Mouse (Mus musculus) liver, adult 2 months (tissue): ENCODE results near the gene Lrrn2. TPM values are rescaled to one million over a fixed set of nuclear protein-coding genes. Genes with fewer than 3 reads are reported as not detected.

Experiments
- DNase-seq: peaks from one replicate; pipeline ENCODE4 v3.0.0-alpha.2; 2011; ENCODE audit warnings: low read depth, low spot score; ENCODE audit errors: extremely low read depth
- H3K27ac ChIP-seq: fragments of 200-500 bp; replicated peaks from 2 replicates; pipeline ENCODE4 v1.5.1; 2012; ENCODE audit warnings: low read depth, mild to moderate bottlenecking, control low read depth, inconsistent platforms, low read length; ENCODE audit not compliant: insufficient read depth
- H3K27me3 ChIP-seq: fragments of 200-500 bp; 2 replicates; pipeline ENCODE4 v1.6.1; 2012; ENCODE audit warnings: mild to moderate bottlenecking, moderate library complexity, low read length, inconsistent platforms; ENCODE audit not compliant: control insufficient read depth, insufficient read depth
- H3K36me3 ChIP-seq: fragments of 200-500 bp; 2 replicates; pipeline ENCODE4 v1.6.1; 2012; ENCODE audit warnings: low read length, inconsistent platforms; ENCODE audit not compliant: control insufficient read depth, insufficient read depth
- H3K4me1 ChIP-seq: fragments of 200-500 bp; 2 replicates; pipeline ENCODE4 v1.6.1; 2011; ENCODE audit warnings: low read length; ENCODE audit not compliant: control insufficient read depth, insufficient read depth
- H3K4me3 ChIP-seq: fragments of 200-500 bp; 2 replicates; pipeline ENCODE4 v1.5.1; 2011; ENCODE audit warnings: low read depth, mild to moderate bottlenecking, control low read depth, low read length, moderate library complexity; ENCODE audit not compliant: insufficient read depth
- H3K79me2 ChIP-seq: fragments of 200-500 bp; 2 replicates; pipeline ENCODE4 v1.6.1; 2012; ENCODE audit warnings: inconsistent platforms, mild to moderate bottlenecking, low read length, moderate library complexity; ENCODE audit not compliant: control insufficient read depth, insufficient read depth
- H3K9ac ChIP-seq: fragments of 200-500 bp; 2 replicates; pipeline ENCODE4 v1.6.1; 2012; ENCODE audit warnings: low read depth, mild to moderate bottlenecking, control low read depth, inconsistent platforms, low read length
- CTCF ChIP-seq: fragments of 200-500 bp; IDR thresholded peaks from 2 replicates; pipeline ENCODE4 v1.5.1; 2011; ENCODE audit warnings: low read depth, low read length, control low read depth
- POLR2A ChIP-seq: fragments of 200-500 bp; IDR thresholded peaks from 2 replicates; pipeline ENCODE4 v1.6.1; 2011; ENCODE audit warnings: low read length, control low read depth; ENCODE audit not compliant: insufficient read depth; ENCODE audit errors: extremely low read depth
- WGBS: fragments of 180-500 bp; shearing (Covaris S2); methylation state at CpG from one replicate; pipeline ENCODE4 v1.1.7; 2018; 5-methylcytosine and 5-hydroxymethylcytosine counted together
- polyA plus RNA-seq: library from polyadenylated mRNA; depleted of rRNA; stranded (reverse); fragments of >200 nt; gene quantifications from 2 replicates; pipeline ENCODE4 v1.2.3, GENCODE M21; 2012
- total RNA-seq: library from RNA; depleted of rRNA; stranded (reverse); fragments of >200 nt; gene quantifications from 2 replicates; pipeline ENCODE4 v1.2.3, GENCODE M21; 2014

Lrrn2 gene
- total and polyA plus RNA-seq, 2 experiments: not detected

DNA sequence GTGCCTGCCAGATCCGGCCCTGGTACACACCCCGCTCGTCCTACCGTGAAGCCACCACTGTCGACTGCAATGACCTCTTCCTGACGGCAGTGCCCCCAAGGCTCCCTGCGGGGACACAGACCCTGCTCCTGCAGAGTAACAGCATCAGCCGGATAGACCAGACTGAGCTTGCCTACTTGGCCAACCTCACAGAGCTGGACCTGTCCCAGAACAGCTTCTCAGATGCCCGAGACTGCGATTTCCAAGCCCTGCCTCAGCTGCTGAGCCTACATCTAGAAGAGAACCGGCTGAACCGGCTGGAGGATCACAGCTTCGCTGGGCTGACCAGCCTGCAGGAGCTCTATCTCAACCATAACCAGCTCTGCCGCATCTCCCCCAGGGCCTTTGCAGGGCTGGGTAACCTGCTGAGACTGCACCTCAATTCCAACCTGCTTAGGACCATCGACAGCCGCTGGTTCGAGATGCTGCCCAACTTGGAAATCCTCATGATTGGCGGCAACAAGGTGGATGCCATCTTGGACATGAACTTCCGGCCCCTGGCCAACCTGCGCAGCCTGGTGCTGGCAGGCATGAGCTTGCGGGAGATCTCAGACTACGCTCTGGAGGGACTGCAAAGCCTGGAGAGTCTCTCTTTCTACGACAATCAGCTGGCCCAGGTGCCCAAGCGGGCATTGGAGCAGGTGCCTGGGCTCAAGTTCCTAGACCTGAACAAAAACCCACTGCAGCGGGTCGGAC lies 57.4 kb downstream of the Lrrn2 start:
- Histone ChIP-seq H3K4me1 (no peaks in the 10 kb centered on the region), H3K27me3 (no peaks in the 10 kb centered on the region), H3K4me3 (no peak overlapping the region), H3K79me2 (no peaks in the 10 kb centered on the region), H3K27ac (no peak overlapping the region), H3K36me3 (no peaks in the 10 kb centered on the region), H3K9ac (no peak overlapping the region)
- WGBS: 84% methylated on average over 26 of the region's 26 CpGs
- TF ChIP-seq POLR2A: no peak
- no peak for TF ChIP-seq CTCF
- DNase-seq: no peak

DNA sequence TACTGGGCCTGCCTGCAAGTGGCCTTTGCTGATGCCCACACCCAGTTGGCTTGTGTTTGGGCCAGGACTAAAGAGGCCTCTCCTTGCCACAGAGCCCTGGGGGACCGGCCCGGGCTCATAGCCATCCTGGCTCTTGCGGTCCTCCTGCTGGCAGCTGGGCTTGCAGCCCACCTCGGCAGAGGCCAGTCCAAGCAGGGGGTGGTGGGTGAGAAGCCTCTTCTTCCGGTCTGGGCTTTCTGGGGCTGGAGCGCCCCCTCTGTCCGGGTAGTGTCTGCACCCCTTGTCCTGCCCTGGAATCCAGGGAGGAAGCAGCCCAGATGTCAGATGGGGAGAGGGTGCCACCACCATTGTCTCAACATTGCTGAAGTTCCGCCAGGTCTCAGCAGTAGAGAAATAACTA lies 58.9 kb downstream of the Lrrn2 start:
- DNase-seq: no peak
- Histone ChIP-seq H3K4me1 (no peaks in the 10 kb centered on the region), H3K27me3 (no peaks in the 10 kb centered on the region), H3K4me3 (no peak overlapping the region), H3K36me3 (no peaks in the 10 kb centered on the region), H3K79me2 (no peaks in the 10 kb centered on the region), H3K9ac (no peak overlapping the region), H3K27ac (no peak overlapping the region)
- 76% methylated on average over 8 of the region's 8 CpGs for WGBS
- TF ChIP-seq POLR2A (no peak), CTCF (no peak)

DNA sequence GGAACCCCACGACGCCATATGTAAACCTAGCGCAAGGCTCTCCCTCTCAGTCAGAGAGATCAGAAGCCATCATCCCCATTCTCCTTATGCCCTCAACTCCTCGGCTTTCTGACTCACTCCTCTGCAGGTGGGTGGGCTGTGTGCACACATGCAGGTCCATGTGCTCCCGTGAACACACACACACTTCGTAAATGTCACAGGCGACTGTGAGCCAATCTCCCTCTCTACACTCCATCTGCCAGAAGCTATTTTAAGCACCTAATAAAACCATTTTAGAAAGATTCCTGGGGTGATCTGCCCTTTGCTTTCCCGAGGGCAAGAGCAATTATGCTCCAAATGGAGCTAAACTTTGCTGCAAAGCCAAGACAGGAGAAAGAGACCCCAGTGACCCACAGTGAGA lies 65.8 kb downstream of the Lrrn2 start:
- WGBS: 79% methylated on average over 8 of the region's 8 CpGs
- no peaks in the 10 kb centered on the region for H3K36me3 ChIP-seq
- H3K79me2 ChIP-seq: no peaks in the 10 kb centered on the region
- DNase-seq: no peak
- H3K27ac ChIP-seq: no peak overlapping the region
- TF ChIP-seq POLR2A (no peak), CTCF (no peak)
- no peak overlapping the region for H3K9ac ChIP-seq
- no peaks in the 10 kb centered on the region for H3K27me3 ChIP-seq
- H3K4me1 ChIP-seq: no peaks in the 10 kb centered on the region
- H3K4me3 ChIP-seq: no peak overlapping the region

DNA sequence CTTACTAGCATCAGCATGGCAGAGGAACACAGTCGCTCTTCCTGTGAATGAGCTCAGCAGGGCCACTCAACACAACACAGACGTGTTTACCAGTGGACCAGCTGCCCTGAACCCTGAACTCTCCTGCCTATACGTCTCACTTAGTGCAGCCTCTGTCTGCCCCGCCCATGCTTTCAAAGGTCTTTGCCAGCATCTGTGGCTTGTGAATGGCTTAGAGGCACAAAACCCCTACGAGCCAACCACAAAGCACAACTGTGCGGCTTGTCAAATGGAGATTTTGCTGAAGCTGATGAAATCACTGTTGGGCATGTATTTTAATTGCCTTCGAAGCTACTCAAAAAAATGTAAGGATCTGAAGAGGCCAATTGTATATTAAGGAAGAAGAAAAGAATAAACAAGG lies 67.7 kb downstream of the Lrrn2 start:
- Histone ChIP-seq H3K27me3 (no peaks in the 10 kb centered on the region), H3K36me3 (no peaks in the 10 kb centered on the region), H3K27ac (no peak overlapping the region), H3K79me2 (no peaks in the 10 kb centered on the region), H3K4me3 (no peak overlapping the region), H3K4me1 (no peaks in the 10 kb centered on the region), H3K9ac (no peak overlapping the region)
- 69% methylated on average over 7 of the region's 7 CpGs for WGBS
- TF ChIP-seq POLR2A (no peak), CTCF (no peak)
- no peak for DNase-seq

DNA sequence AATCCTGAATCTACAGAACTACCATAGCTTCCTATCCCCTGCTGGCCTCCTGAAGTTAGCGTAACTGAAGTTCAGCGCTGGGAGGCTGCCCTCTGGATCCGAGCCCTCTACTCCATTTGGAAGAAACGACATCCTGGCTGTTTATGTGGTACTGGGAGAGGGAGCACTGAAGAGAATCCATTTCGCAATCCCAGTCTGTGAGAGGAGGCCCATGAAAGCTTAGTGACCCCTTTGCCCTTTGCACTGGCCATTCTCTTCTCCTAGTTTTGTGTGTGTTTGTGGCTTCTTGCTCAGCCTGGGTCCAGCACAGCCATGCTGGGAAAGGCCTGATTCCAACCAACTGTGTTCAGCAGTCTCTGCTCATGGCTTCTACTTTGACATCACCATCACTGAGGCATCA lies 76.7 kb downstream of the Lrrn2 start:
- no peak for TF ChIP-seq CTCF
- TF ChIP-seq POLR2A: no peak
- no peak overlapping the region for H3K4me3 ChIP-seq
- no peaks in the 10 kb centered on the region for H3K79me2 ChIP-seq
- no peaks in the 10 kb centered on the region for H3K36me3 ChIP-seq
- DNase-seq: peak; percentile 69
- no peak overlapping the region for H3K9ac ChIP-seq
- 37% methylated on average over 5 of the region's 5 CpGs for WGBS
- H3K4me1 ChIP-seq: no peaks in the 10 kb centered on the region
- H3K27ac ChIP-seq: no peak overlapping the region
- H3K27me3 ChIP-seq: no peaks in the 10 kb centered on the region

DNA sequence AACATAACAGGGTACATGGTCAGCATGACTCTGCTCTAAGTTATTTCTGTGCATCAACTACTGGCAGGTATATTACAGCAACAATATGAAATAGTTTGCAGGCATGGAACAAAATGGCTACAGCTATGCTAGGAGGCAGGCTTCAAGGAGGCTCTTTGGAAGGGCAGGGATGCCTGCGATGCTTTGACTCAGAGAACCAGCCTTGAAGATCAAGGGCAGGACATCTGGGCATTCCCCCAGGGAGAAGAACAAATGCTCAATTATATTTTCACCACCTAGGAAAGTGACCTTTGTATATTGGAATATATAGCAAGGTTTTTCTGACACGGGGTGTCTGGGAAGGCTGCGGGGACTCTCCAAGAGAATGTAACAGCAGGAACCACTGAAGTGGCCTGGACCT lies 81.7 kb downstream of the Lrrn2 start:
- DNase-seq: no peak
- TF ChIP-seq CTCF: no peak
- TF ChIP-seq POLR2A: no peak
- Histone ChIP-seq H3K27ac (no peak overlapping the region), H3K4me3 (no peak overlapping the region), H3K79me2 (no peaks in the 10 kb centered on the region), H3K4me1 (no peaks in the 10 kb centered on the region), H3K27me3 (no peaks in the 10 kb centered on the region), H3K9ac (no peak overlapping the region), H3K36me3 (no peaks in the 10 kb centered on the region)
- 94% methylated on average over 3 of the region's 3 CpGs for WGBS
